Mouse (Mus musculus): ENCODE data around the gene Nanog.
A peak's percentile ranks its signal among the peaks of the same experiment; 100 is the strongest.
"Not testable (repeated sequence)": the region's sequence is repeated elsewhere in the genome, so short reads cannot be mapped to it uniquely, and the experiment has no call there.

The Nanog gene

GRCm38 (mm10) chr6:122702480-122703124, 4.7 kb upstream of the Nanog start:
- no peak for DNase-seq (ENCODE audit: low spot score in 2 of 2)

GRCm38 (mm10) chr6:122703251-122703650, 4.0 kb upstream of the Nanog start:
- no peak for DNase-seq (ENCODE audit: low spot score in 2 of 2)

- no peak for DNase-seq (ENCODE audit: low spot score in 2 of 2)
These were observed 3.6 kb upstream of the Nanog start for GRCm38 (mm10) chr6:122703706-122704105.

- DNase-seq (ENCODE audit: low spot score in 2 of 2), result no peak
These were observed 900 bp upstream of the Nanog start for GRCm38 (mm10) chr6:122706337-122706840.

GRCm38 (mm10) chr6:122708826-122709225, 1.5 kb downstream of the Nanog start:
- DNase-seq (ENCODE audit: low spot score in 2 of 2), result no peak

- no peak for DNase-seq (ENCODE audit: low spot score in 2 of 2)
These were observed 4.2 kb downstream of the Nanog start for GRCm38 (mm10) chr6:122711455-122711854.

- DNase-seq (ENCODE audit: low spot score in 2 of 2), result not testable (repeated sequence)
These were observed 5.8 kb downstream of the Nanog start for GRCm38 (mm10) chr6:122713116-122713515.

- no peak for DNase-seq (ENCODE audit: low spot score in 2 of 2)
These were observed 7.5 kb downstream of the Nanog start for GRCm38 (mm10) chr6:122714707-122715365.

- no peak for DNase-seq (ENCODE audit: low spot score in 2 of 2)
These were observed 8.6 kb downstream of the Nanog start for GRCm38 (mm10) chr6:122715886-122716285.

- DNase-seq (ENCODE audit: low spot score in 2 of 2), result not testable (repeated sequence)
These were observed 10.9 kb downstream of the Nanog start for GRCm38 (mm10) chr6:122718224-122718623.

- peak in 1 of 2 experiments; percentile 52 for DNase-seq (ENCODE audit: low spot score in 2 of 2)
These were observed 12.7 kb downstream of the Nanog start for GRCm38 (mm10) chr6:122719942-122720341.

GRCm38 (mm10) chr6:122739952-122740351, 32.7 kb downstream of the Nanog start:
- DNase-seq (ENCODE audit: low spot score in 2 of 2), result peak; percentile 62 to 71

GRCm38 (mm10) chr6:122741460-122742227, 34.4 kb downstream of the Nanog start:
- DNase-seq (ENCODE audit: low spot score in 2 of 2), result no peak

GRCm38 (mm10) chr6:122742228-122742899, 35.1 kb downstream of the Nanog start:
- DNase-seq (ENCODE audit: low spot score in 2 of 2), result no peak

- no peak for DNase-seq (ENCODE audit: low spot score in 2 of 2)
These were observed 36.1 kb downstream of the Nanog start for GRCm38 (mm10) chr6:122743353-122743752.

- no peak for DNase-seq (ENCODE audit: low spot score in 2 of 2)
These were observed 37.4 kb downstream of the Nanog start for GRCm38 (mm10) chr6:122744505-122745249.

GRCm38 (mm10) chr6:122750579-122750978, 43.3 kb downstream of the Nanog start:
- no peak for DNase-seq (ENCODE audit: low spot score in 2 of 2)

- no peak for DNase-seq (ENCODE audit: low spot score in 2 of 2)
These were observed 48.6 kb downstream of the Nanog start for GRCm38 (mm10) chr6:122755913-122756312.

- no peak for DNase-seq (ENCODE audit: low spot score in 2 of 2)
These were observed 51.4 kb downstream of the Nanog start for GRCm38 (mm10) chr6:122758732-122759131.

GRCm38 (mm10) chr6:122761011-122761599, 53.8 kb downstream of the Nanog start:
- DNase-seq (ENCODE audit: low spot score in 2 of 2), result peak; percentile 82 to 84

GRCm38 (mm10) chr6:122761901-122762300, 54.6 kb downstream of the Nanog start:
- no peak for DNase-seq (ENCODE audit: low spot score in 2 of 2)

All from right cerebral cortex, postnatal 36 days (tissue).